Mouse (Mus musculus): Measurements from ENCODE around the gene Prr27.

Gene Prr27

GRCm38 (mm10) chr5:87825386-87825785, at the start of gene Prr27:
Gene Prr27, plus strand, starts transcription at chr5:87825686.
- no peak for DNase-seq

GRCm38 (mm10) chr5:87782731-87783130, 42.8 kb upstream of the Prr27 start:
- no peak for DNase-seq

GRCm38 (mm10) chr5:87807782-87808181, 17.7 kb upstream of the Prr27 start, which contains the start of gene Csn1s2b:
Gene Csn1s2b, plus strand, starts transcription at chr5:87808082.
- no peak for DNase-seq

GRCm38 (mm10) chr5:87809253-87809652, 16.2 kb upstream of the Prr27 start:
- no peak for DNase-seq

- DNase-seq, result no peak
Observed at GRCm38 (mm10) chr5:87855136-87855716, 29.7 kb downstream of the Prr27 start.

GRCm38 (mm10) chr5:87870084-87870483, 44.6 kb downstream of the Prr27 start:
- peak; percentile 15 to 24 for DNase-seq

- DNase-seq, result no peak
Observed at GRCm38 (mm10) chr5:87871423-87871822, 45.9 kb downstream of the Prr27 start.

- DNase-seq, result no peak
Observed at GRCm38 (mm10) chr5:87884729-87885128, 59.2 kb downstream of the Prr27 start, which contains the start of gene Odam. Gene Odam, plus strand, starts transcription at chr5:87885029.
